Mouse (Mus musculus) cerebellum, adult 2 months (tissue): ENCODE measurements around the gene Tcf19.

Source experiments
- CTCF ChIP-seq: fragments of 200-500 bp; IDR thresholded peaks from 2 replicates; pipeline ENCODE4 v1.5.1; 2011; ENCODE audit warnings: low read depth, mild to moderate bottlenecking, control low read depth, low read length, moderate library complexity, borderline replicate concordance; ENCODE audit not compliant: insufficient read depth
- POLR2A ChIP-seq: fragments of 200-500 bp; IDR thresholded peaks from 2 replicates; pipeline ENCODE4 v1.6.1; 2011; ENCODE audit warnings: low read length, control low read depth, borderline replicate concordance; ENCODE audit not compliant: insufficient read depth

DNA sequence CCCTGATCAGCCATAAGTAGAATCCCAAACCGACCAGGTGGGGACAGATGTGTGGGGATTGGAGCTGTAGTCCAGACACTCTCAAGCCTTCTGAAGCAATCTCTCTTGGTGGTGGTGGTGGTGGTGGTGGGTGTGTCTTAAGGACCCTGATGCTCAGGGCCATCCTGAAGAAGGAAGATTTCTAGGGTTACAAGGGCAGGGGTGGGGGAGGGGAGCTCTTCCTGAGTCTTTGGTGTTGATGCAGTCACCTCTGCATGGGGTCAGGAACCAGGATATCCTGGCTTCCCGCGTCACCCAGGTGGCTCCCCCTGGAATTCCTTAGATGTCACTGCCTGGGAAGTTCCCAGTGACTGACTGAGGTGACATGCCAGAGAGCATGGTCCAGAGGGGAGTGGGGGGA, 15.7 kb upstream of the Tcf19 start:
- TF ChIP-seq CTCF (no peak), POLR2A (no peak)
